Mouse (Mus musculus): ENCODE measurements around the gene Btg1.

Gene Btg1

GRCm38 (mm10) chr10:96609356-96610345 is 7.2 kb upstream of the Btg1 start:
- DNase-seq (ENCODE audit: low spot score in 2 of 2): no peak

DNA sequence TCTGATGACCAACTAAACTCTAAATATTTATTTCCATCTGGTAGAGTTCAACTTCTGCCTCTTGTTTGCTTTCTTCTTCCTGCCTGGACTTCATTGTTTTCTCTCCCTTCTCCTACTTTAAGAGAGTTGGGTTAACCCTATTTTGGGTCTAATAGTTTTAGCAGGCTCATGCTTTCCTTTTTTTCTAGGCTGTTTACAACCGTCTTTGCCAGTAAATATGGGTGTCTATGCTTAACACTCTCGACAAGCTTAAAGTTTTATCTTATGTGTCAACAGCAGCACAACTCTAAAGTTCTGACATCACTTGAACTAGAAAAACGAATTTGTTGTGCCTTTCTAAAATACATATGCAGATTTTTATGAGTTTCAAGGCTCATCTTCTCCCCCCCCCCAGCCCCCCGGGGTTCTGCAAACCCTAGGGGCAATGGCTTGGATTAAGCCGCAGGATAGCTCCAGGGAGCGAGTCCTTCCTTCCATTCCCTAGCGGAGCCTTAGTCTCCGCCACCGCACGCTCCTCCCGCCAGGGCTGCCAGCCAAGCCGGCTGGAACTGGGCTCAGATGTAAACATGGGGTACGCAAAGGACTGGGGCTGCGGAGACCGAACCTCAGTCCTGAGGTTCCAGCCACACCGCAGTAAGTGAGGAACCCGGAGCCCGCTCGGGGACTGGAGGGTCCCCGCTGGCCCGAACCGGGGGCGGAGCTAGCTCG is 651 bp upstream of the Btg1 start:
- no peak for DNase-seq (ENCODE audit: low spot score in 2 of 2)

DNA sequence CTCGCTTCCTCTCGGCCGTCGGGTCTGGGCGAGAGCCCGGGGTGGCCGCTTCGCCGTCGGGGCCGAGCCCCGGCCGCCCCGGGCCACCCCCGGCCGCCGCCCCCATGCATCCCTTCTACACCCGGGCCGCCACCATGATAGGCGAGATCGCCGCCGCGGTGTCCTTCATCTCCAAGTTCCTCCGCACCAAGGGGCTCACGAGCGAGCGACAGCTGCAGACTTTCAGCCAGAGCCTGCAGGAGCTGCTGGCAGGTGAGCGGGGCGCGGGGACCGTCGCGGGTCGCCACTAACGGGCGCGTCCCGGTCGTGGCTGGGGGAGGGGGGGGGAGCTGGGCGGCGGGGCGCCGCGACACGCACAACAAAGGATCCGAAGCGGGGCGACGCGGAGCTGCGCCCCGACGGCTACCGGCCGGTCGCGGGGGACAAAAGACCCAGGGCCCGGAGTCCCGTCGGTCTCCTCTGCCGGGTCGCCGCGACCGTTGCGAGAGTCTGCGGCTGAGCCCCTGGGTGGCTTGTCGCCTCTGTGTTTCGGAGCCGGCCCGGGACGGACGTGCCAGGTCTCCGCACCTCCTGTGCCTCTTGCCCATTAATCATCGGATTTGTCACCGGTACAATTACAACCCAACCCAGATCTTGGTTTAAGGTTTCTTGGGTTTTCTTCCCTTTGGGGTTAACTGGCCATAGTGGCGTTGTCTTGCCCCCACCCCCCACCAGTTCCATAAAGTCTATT is 580 bp downstream of the Btg1 start:
- DNase-seq (ENCODE audit: low spot score in 2 of 2): peak in 1 of 2 experiments; percentile 14

GRCm38 (mm10) chr10:96617951-96618575 is 1.3 kb downstream of the Btg1 start:
- peak; percentile 42 to 51 for DNase-seq (ENCODE audit: low spot score in 2 of 2)

- no peak for DNase-seq (ENCODE audit: low spot score in 2 of 2)
Observed at GRCm38 (mm10) chr10:96619951-96620889, 3.4 kb downstream of the Btg1 start.

DNA sequence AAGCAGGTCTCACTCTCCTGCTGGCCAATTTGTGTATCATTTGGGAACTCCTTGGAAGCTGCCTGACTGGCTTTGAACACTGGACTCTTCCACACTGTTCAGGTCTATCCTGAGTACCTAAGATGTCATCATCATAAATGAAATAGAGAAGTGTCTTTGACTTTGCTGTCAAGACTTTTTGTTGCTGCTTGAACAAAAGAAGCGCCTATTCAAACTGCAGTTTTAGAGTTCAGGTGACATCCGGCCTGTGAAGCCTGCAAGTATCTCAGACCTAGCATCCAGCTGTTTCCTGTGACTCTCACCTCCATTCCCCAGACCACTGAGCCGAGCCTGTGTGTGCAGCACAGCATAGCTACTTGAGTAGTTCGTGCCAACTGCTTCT is 4.1 kb downstream of the Btg1 start:
- DNase-seq (ENCODE audit: low spot score in 2 of 2): no peak

- no peak for DNase-seq (ENCODE audit: low spot score in 2 of 2)
Observed at GRCm38 (mm10) chr10:96621361-96621945, 4.6 kb downstream of the Btg1 start.

DNA sequence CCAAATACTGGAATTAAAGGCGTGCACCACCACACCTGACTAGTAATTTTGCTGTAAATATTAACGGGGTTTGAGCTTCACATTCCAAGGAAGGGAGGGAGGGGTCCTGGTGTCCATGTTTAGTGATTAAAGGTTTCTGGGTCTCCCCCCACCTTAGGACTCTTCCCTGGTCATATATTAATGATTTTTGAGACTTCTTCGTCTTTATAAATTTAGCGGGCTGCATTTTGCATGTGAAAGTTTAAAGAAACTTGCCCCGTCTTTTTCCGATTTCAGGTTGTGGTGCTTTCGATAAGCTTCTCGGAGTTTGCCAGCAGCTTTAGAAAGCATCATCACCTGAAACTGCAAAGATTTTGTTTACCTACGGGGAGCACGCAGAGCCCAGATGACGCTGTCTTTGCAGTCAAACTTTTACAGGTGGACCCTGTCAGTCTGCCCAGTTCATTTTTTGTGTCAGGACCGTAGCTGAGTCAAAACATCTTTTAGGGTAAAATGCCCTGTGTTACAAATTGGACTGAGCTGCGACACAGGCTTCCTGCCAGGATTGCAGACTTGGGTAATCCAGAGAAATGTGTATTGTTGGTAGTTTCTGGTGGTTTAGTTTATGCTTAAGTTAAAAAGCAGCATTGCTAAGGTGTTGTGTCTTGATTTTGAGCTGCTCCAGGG is 5.3 kb downstream of the Btg1 start:
- no peak for DNase-seq (ENCODE audit: low spot score in 2 of 2)

DNA sequence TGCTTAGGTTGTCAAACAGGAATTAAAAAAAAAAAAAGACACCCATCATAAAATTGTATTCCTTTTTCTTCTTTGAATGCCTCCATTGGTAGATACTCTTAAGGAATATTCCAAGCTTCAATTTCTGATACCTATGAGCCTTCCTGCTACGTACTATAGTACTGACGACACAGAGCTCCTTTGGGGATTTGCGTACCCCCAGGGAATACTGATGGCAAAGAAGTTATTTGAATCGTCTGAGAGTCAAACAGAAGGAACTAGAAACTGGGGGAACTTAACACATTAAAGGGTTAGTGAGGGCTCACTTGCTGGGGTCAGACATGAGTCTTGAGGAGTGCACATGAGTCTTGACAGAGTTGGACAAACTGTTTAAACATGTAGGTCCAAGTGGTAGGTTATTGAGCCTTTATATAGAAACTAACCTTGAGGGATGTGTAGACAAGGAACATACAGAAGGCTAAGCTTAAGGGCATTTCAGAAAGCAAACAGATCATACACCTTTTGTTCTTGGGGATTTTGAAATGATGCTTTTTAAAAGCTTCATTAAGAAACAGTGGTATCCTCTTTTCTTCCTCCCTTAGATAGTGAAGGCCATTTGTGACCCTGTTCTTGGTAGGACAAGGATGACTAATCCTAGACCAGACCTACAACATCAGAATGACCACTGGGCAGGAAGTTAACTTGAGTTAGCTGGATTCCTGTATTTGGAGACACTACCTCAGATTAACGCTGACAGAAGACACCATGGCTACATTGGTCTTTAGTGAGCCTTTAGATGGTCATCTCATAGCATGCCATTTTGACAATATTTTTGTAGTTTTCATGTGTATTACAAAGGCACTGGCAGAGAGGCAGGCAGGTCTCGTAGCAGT is 6.2 kb downstream of the Btg1 start:
- no peak for DNase-seq (ENCODE audit: low spot score in 2 of 2)

DNA sequence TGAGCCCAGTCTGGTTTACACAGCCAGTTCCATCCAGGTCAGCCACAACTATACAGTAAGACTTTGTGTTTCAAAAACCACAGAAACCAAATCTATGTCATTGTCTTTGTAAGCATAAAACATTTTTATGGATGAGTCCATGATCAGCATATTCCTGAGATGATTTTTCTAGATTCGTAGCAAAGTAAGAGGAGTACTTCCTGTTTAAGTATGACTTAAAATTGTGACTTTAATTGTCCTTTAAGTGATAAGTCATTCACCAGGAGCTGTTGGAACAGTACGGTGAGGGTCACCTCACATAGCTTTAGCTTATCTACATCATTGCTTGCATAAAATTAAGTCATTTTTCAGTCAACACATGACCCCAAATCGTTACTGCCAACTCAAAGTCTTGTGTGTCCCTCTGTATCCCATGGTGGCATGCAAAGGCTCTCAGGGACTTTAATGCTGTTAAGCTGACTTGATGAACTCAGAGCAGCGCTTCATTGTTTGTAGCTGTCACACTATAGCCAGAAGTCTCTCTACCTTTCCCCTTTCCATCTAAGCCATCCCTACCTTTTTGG is 6.9 kb downstream of the Btg1 start:
- no peak for DNase-seq (ENCODE audit: low spot score in 2 of 2)

GRCm38 (mm10) chr10:96624406-96624805 is 7.6 kb downstream of the Btg1 start:
- DNase-seq (ENCODE audit: low spot score in 2 of 2): no peak

- DNase-seq (ENCODE audit: low spot score in 2 of 2): no peak
Observed at GRCm38 (mm10) chr10:96625061-96625460, 8.3 kb downstream of the Btg1 start.

GRCm38 (mm10) chr10:96625682-96626081 is 8.9 kb downstream of the Btg1 start:
- no peak for DNase-seq (ENCODE audit: low spot score in 2 of 2)

GRCm38 (mm10) chr10:96626120-96626750 is 9.4 kb downstream of the Btg1 start:
- no peak for DNase-seq (ENCODE audit: low spot score in 2 of 2)

- DNase-seq (ENCODE audit: low spot score in 2 of 2): no peak
Observed at GRCm38 (mm10) chr10:96627332-96627731, 10.5 kb downstream of the Btg1 start.

DNA sequence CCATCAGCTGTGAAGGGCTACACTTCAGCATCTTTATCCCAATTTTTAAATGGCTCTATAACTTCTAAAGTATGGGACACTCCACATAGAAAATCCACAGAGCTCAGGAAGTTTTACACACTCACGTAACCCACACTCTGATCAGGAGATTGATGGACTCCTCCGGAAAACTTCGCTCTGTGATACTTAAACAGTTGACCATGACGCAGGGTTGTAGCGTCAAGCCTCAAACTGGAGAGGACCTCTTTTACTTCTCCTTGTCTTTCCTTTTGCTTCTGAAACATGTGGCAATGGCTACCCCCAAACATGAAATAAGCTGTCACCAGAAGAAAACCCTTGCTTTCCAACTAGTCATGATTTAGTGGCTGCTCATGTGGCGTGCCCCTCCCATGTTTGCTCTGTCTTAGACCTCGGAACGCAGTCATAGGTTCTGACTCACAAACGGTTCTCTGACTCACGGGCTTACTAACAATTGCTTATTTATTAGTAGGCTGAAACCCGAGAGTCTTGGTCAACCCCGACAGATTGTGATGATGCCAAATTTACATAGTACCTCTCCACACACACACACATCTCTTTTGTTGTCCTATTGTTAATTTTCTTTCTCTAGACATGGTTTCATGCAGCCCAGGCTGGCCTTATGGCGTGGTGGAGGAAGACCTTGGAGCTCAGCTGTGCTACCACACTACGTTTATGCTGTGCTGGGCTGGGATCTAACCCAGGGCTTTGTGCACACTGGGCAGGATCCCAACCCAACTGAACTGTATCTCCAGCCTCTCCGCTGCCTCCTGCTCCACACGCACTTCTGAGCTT is 11.5 kb downstream of the Btg1 start:
- DNase-seq (ENCODE audit: low spot score in 2 of 2): no peak

DNA sequence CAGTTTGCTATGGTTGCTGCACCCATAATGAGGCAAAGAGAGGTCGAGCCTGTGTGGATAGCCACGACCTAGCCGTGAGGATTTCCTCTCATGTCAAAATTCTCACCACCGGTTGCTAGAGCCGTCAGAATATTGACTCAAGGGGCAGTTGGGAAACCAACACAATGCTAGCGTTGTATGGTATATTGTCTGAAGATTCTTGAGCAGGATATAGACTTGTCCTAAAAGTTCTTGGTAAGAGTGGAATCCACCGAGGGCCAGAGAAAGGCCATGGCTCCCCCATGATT is 12.1 kb downstream of the Btg1 start:
- DNase-seq (ENCODE audit: low spot score in 2 of 2): no peak

All from right cerebral cortex, postnatal 36 days (tissue).